Mouse (Mus musculus): ENCODE measurements at regions not wholly inside any gene's neighbourhood (a gene's known extent, or its start where the extent isn't known, plus 50 kb on each side); places are given as distances from the start of the nearest gene placed in this dataset.

GRCm38 (mm10) chr2:128424236-128424635, 166.8 kb upstream of the Spdye4c start:
- TF ChIP-seq CTCF (IDR thresholded peaks at IDR 0.05; ENCODE audit: borderline replicate concordance, insufficient read depth, low read depth, low read length) (no peak), POLR2A (IDR thresholded peaks at IDR 0.05; ENCODE audit: borderline replicate concordance, insufficient read depth, low read length) (no peak)

Measured in cerebellum, adult 2 months (tissue).